Mouse (Mus musculus) T-helper 1 cell (primary cell): Measurements from ENCODE around the gene Ncoa3.

Source experiments
- in situ Hi-C: fragments of 300-600 bp; cut with MboI, MseI; formaldehyde crosslinking; loops from one replicate; pipeline ENCODE4 v1.15.1; 2025; ENCODE audit warnings: high pct_unique_total_duplicates

The Ncoa3 gene

GRCm38 (mm10) chr2:166032628-166033027, 40.2 kb downstream of the Ncoa3 start:
- in situ Hi-C loops = no loop called here

- in situ Hi-C loops = loop anchor here (5.0 kb wide), 1 partner anchor 33 kb away; no protein-coding TSS in a partner anchor
Measured at GRCm38 (mm10) chr2:166034967-166035490, 42.6 kb downstream of the Ncoa3 start.

DNA sequence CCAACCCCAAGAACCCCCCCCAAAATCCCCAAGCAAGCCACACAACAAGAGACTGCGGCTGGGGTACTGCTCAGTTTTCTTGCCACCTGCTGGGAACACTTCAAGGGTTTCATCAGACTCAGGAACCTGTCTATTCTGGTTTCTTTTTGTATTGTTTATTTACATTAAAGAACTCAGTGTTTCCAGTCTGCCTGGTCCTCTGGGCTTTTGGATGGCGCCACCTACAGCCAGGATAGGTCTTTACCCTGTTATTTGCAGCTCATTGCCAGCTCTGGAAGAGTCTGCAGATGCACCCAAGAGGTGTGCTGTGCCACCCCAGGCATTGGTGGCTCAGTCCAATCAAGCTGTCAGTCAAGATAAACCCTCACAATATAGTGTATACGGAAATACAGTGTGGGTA, 43.3 kb downstream of the Ncoa3 start:
- in situ Hi-C loops = loop anchor here (5.0 kb wide), 1 partner anchor 33 kb away; no protein-coding TSS in a partner anchor

DNA sequence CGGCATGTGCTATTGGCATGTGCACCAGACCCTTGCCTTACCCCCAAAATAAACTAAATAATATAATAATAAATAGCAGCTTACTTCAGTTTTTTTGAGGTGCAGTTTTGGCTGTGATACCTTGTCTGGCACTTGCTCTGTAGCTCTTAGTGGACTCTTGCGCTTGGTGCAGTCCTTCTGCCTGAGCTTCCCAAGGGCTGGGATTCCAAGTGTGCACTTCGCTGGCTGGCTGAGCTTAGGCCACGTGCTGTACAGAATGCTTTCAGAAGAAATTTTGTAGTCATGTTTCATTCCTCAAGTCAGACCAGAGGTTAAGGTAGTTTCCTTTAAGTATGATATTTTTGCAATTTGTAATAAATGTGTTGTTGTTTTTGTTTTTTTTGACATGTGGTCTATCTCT, 47.2 kb downstream of the Ncoa3 start:
- in situ Hi-C loops = loop anchor here (5.0 kb wide), 2 partner anchors 37 to 117 kb away; no protein-coding TSS in a partner anchor

GRCm38 (mm10) chr2:166042542-166042941, 50.1 kb downstream of the Ncoa3 start:
- in situ Hi-C loops = loop anchor here (5.0 kb wide), 1 partner anchor 120 kb away; no protein-coding TSS in a partner anchor

GRCm38 (mm10) chr2:166045006-166045405, 52.6 kb downstream of the Ncoa3 start:
- in situ Hi-C loops = no loop called here

DNA sequence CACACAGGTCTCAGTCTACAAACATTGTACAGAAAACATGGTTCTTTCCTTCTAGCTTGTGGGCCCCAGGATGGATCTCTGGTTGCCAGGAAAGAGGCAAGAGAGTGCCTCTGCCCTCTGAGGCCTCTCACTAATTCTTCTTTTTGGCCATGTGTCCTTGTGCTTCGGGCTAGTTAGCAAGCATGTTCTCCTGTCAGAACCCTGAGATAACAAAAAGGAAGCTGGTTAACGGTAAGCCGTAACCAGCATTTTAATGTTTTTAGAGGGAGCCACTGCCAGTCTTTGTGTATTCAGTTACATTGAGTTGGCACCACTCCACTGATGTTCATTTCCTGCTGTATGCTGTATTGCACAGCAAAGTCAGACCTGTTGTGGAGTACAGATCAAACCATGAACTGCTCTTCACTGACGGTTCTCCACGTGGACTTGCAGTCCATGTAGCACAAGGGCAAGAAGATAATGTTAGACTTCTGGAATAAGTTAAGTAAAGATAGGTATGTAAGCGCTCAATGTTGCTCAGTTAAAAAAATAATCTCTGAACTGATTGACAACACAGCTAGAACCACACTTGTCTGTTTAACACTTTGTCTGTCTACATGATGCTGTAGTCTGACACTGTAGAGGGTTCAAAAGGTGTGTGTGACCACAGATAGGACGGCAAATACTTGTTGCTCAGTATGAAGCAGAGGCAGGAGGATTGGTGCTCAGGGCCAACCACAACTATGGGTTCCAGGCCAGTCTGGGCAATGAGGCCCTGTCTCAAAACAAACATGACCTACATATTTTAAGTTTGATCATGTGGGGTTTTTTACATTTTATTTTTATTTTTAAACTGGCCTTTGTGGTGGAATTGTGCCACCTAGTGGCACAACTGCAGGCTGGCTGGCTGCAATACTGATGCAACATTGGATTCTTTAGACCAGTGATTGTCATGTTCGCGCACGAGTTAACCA, 53.4 kb downstream of the Ncoa3 start:
- in situ Hi-C loops = no loop called here

GRCm38 (mm10) chr2:166047931-166048330, 55.5 kb downstream of the Ncoa3 start:
- in situ Hi-C loops = no loop called here

DNA sequence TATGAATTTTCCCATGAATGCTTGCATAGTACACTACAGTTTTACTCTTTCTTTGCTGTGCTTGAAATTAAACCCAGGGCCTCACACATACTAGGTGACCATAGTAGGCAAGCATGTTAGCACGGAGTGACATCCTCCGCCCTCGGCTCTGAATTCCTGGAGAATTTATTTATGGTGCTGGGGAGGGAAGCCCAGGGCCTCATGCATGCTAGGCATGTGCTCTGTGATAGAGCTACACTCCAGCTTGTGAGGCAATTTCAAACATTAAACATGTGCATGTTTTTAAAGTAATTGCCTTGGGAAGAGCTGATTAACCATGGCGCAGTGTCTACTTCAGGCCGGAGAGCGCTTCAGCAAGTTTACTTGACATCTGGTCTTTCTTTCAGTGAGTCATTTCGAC, 56.4 kb downstream of the Ncoa3 start:
- in situ Hi-C loops = no loop called here

DNA sequence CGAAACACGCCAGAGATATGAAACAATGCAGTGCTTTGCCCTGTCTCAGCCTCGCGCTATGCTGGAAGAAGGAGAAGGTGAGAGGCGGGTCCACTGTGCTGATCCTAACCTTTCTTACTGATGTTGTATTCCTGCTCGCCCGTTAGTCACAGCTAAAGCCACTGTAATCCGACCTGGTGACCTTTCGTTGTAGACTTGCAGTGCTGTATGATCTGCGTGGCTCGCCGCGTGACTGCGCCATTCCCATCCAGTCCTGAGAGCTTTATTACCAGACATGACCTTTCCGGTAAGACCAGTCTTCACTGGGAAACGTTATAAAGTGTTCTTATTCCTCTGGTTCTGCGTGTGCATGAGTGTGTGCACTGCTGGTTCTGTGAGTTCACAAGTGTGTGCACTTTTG, 59.0 kb downstream of the Ncoa3 start:
- in situ Hi-C loops = loop anchor here (25.0 kb wide), 1 partner anchor 986 kb away; no protein-coding TSS in a partner anchor

DNA sequence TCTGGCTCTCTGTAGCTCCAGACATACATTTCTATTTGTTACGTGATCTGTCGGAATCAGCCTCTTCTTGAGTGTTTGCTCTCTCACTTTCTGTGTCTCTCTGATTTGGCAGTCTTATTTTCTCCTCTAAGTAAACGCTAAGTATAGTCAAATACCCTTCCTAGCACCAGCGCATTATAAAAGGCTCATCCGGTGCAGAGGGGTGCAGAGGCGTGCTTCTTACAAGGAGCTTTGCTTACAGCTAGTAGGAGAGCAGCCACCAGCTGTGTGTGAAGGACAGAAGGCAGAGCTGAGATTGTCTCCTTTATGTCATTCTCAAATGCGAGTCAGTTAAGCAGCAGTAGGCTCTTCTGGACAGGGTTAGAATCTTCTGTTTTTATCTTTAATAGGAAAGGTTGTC, 59.5 kb downstream of the Ncoa3 start:
- in situ Hi-C loops = loop anchor here (25.0 kb wide), 1 partner anchor 985 kb away; no protein-coding TSS in a partner anchor

GRCm38 (mm10) chr2:166054002-166054539, 61.6 kb downstream of the Ncoa3 start:
- in situ Hi-C loops = loop anchor here (25.0 kb wide), 1 partner anchor 983 kb away; no protein-coding TSS in a partner anchor

GRCm38 (mm10) chr2:166059684-166060423, 67.4 kb downstream of the Ncoa3 start:
- in situ Hi-C loops = loop anchor here (25.0 kb wide), 1 partner anchor 977 kb away; no protein-coding TSS in a partner anchor

GRCm38 (mm10) chr2:166062008-166062407, 69.6 kb downstream of the Ncoa3 start:
- in situ Hi-C loops = loop anchor here (25.0 kb wide), 1 partner anchor 975 kb away; no protein-coding TSS in a partner anchor

DNA sequence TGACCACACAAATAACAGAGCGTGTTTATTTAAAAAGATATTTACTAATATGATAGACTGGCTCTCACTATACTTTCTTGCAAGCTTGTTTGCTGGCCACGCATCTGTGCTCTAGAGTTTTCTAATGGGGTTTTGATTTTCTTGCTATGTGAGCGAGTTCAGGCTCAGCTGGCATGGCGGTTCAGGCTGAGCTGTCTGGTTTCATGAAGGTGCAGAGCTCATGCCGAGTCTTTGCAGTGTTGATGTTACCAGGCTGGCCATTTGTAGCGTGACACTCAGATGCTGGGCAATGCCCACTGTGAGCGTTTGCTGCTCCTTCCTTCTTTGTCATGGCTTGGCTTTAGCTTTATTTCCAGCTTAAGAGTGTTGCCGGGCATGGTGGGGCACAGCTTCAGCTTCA, 70.0 kb downstream of the Ncoa3 start:
- in situ Hi-C loops = loop anchor here (25.0 kb wide), 1 partner anchor 975 kb away; no protein-coding TSS in a partner anchor

DNA sequence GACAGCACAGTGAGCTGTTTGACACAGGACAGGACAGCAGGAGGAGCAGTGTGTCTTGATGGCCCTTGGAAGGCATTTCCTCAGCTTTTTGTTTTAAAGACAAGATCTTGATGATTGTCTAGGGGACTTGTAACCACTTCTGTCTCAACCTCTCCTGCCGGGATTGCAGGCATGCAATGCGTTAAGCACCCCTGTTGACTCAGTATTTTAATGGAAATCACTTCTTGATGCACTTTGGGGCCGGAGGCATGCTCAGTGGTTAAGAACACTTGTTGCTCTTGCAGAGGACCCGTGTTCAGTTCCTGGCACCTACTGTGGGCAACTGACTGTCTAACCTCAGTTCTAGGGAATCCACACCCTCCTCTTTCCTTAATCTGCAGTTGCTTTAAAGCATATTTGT, 74.0 kb downstream of the Ncoa3 start:
- in situ Hi-C loops = loop anchor here (25.0 kb wide), 1 partner anchor 971 kb away; no protein-coding TSS in a partner anchor

DNA sequence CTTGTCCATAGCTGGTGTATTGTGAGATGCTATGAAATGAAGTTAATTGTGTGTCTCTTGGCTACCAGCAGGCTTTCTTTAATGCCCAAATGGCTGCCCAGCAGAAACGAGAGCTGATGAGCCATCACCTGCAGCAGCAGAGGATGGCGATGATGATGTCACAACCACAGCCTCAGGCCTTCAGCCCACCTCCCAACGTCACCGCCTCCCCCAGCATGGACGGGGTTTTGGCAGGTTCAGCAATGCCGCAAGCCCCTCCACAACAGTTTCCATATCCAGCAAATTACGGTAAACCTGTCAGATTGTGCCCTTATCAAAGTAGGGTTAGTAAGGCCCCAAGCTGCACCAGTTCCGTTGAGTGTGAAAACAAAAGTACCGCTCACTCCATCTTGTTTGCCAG, 75.8 kb downstream of the Ncoa3 start:
- in situ Hi-C loops = loop anchor here (25.0 kb wide), 1 partner anchor 969 kb away; no protein-coding TSS in a partner anchor

DNA sequence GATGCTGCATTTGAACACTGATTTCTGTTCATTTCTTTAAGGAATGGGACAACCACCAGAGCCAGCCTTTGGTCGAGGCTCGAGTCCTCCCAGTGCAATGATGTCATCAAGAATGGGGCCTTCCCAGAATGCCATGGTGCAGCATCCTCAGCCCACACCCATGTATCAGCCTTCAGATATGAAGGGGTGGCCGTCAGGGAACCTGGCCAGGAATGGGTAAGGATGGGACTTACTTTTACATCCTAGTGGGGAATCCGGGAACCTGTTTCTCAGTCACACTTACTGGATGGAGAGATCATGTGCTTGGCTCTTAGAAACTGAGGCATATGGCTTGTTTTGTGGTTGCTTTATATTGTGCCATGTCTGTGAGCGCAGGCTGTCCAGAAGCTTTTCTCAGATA, 76.7 kb downstream of the Ncoa3 start:
- in situ Hi-C loops = loop anchor here (25.0 kb wide), 1 partner anchor 968 kb away; no protein-coding TSS in a partner anchor

DNA sequence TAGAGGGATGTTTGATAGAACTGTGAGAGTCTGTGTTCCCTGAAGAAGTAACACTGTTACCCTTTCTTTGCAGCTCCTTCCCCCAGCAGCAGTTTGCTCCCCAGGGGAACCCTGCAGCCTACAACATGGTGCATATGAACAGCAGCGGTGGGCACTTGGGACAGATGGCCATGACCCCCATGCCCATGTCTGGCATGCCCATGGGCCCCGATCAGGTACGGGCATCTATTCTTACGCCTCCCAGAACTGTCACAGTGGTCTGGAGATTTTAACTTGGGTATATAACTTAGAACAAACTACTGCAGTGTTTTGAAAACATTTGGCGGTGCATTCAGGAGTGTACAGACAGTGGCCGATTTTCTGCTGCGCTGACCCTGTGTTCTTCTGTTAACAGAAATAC, 77.3 kb downstream of the Ncoa3 start:
- in situ Hi-C loops = loop anchor here (25.0 kb wide), 1 partner anchor 968 kb away; no protein-coding TSS in a partner anchor

- in situ Hi-C loops = loop anchor here (25.0 kb wide), 1 partner anchor 966 kb away; no protein-coding TSS in a partner anchor
Measured at GRCm38 (mm10) chr2:166071481-166071880, 79.0 kb downstream of the Ncoa3 start.

DNA sequence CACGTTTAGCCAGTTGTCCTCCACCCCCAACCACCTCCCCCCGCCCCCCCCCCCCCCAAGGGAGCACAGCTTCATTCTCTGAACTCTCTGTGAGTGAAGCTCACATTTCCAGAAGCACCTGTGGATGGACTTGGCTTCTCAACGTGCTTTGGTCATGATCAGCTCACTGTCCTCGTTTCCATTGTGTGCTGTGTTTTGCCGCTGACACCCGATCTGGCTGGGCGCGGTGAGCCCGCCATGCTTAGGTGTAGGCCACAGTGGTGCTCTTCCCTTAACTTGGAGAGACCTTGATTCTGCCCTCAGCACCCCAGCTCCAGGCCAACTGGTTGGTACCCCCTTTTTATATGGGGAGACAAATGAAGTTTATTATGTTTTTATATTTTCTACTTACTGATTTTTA, 79.5 kb downstream of the Ncoa3 start:
- in situ Hi-C loops = loop anchor here (25.0 kb wide), 1 partner anchor 965 kb away; no protein-coding TSS in a partner anchor
